Mouse (Mus musculus): ENCODE measurements around the gene Ndfip2. TPM values are rescaled to one million over a fixed set of nuclear protein-coding genes. Genes with fewer than 3 reads are reported as not detected.
A peak's percentile ranks its signal among the peaks of the same experiment; 100 is the strongest.

Ndfip2 gene
- polyA plus RNA-seq, 1 experiment from 2014 or later, result 99.9 TPM

- 90% methylated on average over 5 of the region's 5 CpGs for WGBS
- H3K9ac ChIP-seq, result no peak overlapping the region
These were observed 4.0 kb upstream of the Ndfip2 start for GRCm38 (mm10) chr14:105254401-105254800.

GRCm38 (mm10) chr14:105255620-105256019 lies 2.8 kb upstream of the Ndfip2 start:
- no peaks in the 10 kb centered on the region for H3K9me3 ChIP-seq
- no peaks in the 10 kb centered on the region for H3K36me3 ChIP-seq
- H3K4me1 ChIP-seq, result 0 out of 2 replicates have a peak, but pooled peaks cover 6% of the 10 kb centered on the region
- 85% methylated on average over 7 of the region's 7 CpGs for WGBS
- no peak overlapping the region for H3K27ac ChIP-seq
- no peaks in the 10 kb centered on the region for H3K27me3 ChIP-seq (replicated peaks)
- H3K4me3 ChIP-seq, result no peak overlapping the region
- no peak overlapping the region for H3K9ac ChIP-seq
- no peak for ATAC-seq (ENCODE audit: low FRiP score, low read depth)
- H3K4me2 ChIP-seq (replicated peaks), result no peak overlapping the region

More at GRCm38 (mm10) chr14:105254401-105254800, 4.0 kb upstream of the Ndfip2 start:
- no peak overlapping the region for H3K27ac ChIP-seq
- H3K36me3 ChIP-seq, result no peaks in the 10 kb centered on the region
- H3K27me3 ChIP-seq (replicated peaks), result no peaks in the 10 kb centered on the region
- no peaks in the 10 kb centered on the region for H3K9me3 ChIP-seq
- no peak for ATAC-seq (ENCODE audit: low FRiP score, low read depth)
- H3K4me1 ChIP-seq, result 0 out of 2 replicates have a peak, but pooled peaks cover 6% of the 10 kb centered on the region
- no peak overlapping the region for H3K4me2 ChIP-seq (replicated peaks)
- no peak overlapping the region for H3K4me3 ChIP-seq

- peak overlapping the region; percentile 69 for H3K4me2 ChIP-seq (replicated peaks)
- H3K9ac ChIP-seq, result peak overlapping the region; percentile 92
- H3K27me3 ChIP-seq (replicated peaks), result no peaks in the 10 kb centered on the region
- WGBS, result 9% methylated on average over 31 of the region's 34 CpGs
- H3K27ac ChIP-seq, result peak overlapping the region; percentile 95
- H3K36me3 ChIP-seq, result no peaks in the 10 kb centered on the region
- ATAC-seq (ENCODE audit: low FRiP score, low read depth), result peak; percentile 87
- H3K4me1 ChIP-seq, result no peaks in the 10 kb centered on the region; the same call in 1 of the 2 replicates
- H3K9me3 ChIP-seq, result no peaks in the 10 kb centered on the region
- peak overlapping the region; percentile 89 for H3K4me3 ChIP-seq
These were observed 885 bp downstream of the Ndfip2 start for GRCm38 (mm10) chr14:105259035-105259880.

GRCm38 (mm10) chr14:105262923-105263322 lies 4.5 kb downstream of the Ndfip2 start:
- H3K27me3 ChIP-seq (replicated peaks), result no peaks in the 10 kb centered on the region
- no peaks in the 10 kb centered on the region for H3K9me3 ChIP-seq
- no peak overlapping the region for H3K9ac ChIP-seq
- no peaks in the 10 kb centered on the region; the same call in 1 of the 2 replicates for H3K4me1 ChIP-seq
- 66% methylated on average over 5 of the region's 5 CpGs for WGBS
- no peak overlapping the region for H3K4me2 ChIP-seq (replicated peaks)
- H3K36me3 ChIP-seq, result no peaks in the 10 kb centered on the region
- ATAC-seq (ENCODE audit: low FRiP score, low read depth), result no peak
- no peak overlapping the region for H3K27ac ChIP-seq
- H3K4me3 ChIP-seq, result no peak overlapping the region

- Histone ChIP-seq H3K9ac (no peak overlapping the region), H3K27ac (no peak overlapping the region), H3K4me2 (replicated peaks) (no peak overlapping the region), H3K36me3 (no peaks in the 10 kb centered on the region), H3K4me3 (no peak overlapping the region), H3K4me1 (no peaks in the 10 kb centered on the region; the same call in 1 of the 2 replicates), H3K9me3 (no peaks in the 10 kb centered on the region), H3K27me3 (replicated peaks) (no peaks in the 10 kb centered on the region)
- 84% methylated on average over 6 of the region's 6 CpGs for WGBS
- no peak for ATAC-seq (ENCODE audit: low FRiP score, low read depth)
These were observed 8.7 kb downstream of the Ndfip2 start for GRCm38 (mm10) chr14:105267095-105267494.

- H3K9me3 ChIP-seq, result no peaks in the 10 kb centered on the region
- H3K4me2 ChIP-seq (replicated peaks), result no peak overlapping the region
- peaks cover 1% of the 10 kb centered on the region for H3K4me1 ChIP-seq
- H3K36me3 ChIP-seq, result no peaks in the 10 kb centered on the region
- no peak for ATAC-seq (ENCODE audit: low FRiP score, low read depth)
- H3K27ac ChIP-seq, result no peak overlapping the region
- WGBS, result 81% methylated on average over 6 of the region's 6 CpGs
- no peaks in the 10 kb centered on the region for H3K27me3 ChIP-seq (replicated peaks)
- H3K4me3 ChIP-seq, result no peak overlapping the region
- H3K9ac ChIP-seq, result no peak overlapping the region
These were observed 13.7 kb downstream of the Ndfip2 start for GRCm38 (mm10) chr14:105272030-105272429.

- Histone ChIP-seq H3K36me3 (no peaks in the 10 kb centered on the region), H3K27ac (no peak overlapping the region), H3K4me3 (no peak overlapping the region), H3K4me1 (peaks cover 4% of the 10 kb centered on the region), H3K9me3 (no peaks in the 10 kb centered on the region), H3K4me2 (replicated peaks) (no peak overlapping the region), H3K9ac (no peak overlapping the region), H3K27me3 (replicated peaks) (no peaks in the 10 kb centered on the region)
- WGBS, result 90% methylated on average over 4 of the region's 4 CpGs
- ATAC-seq (ENCODE audit: low FRiP score, low read depth), result no peak
These were observed 14.2 kb downstream of the Ndfip2 start for GRCm38 (mm10) chr14:105272539-105272938.

GRCm38 (mm10) chr14:105275196-105275595 lies 16.8 kb downstream of the Ndfip2 start:
- ATAC-seq (ENCODE audit: low FRiP score, low read depth), result no peak
- 82% methylated on average over 5 of the region's 5 CpGs for WGBS
- H3K4me2 ChIP-seq (replicated peaks), result no peak overlapping the region
- peaks cover 4% of the 10 kb centered on the region for H3K4me1 ChIP-seq
- no peaks in the 10 kb centered on the region for H3K27me3 ChIP-seq (replicated peaks)
- H3K4me3 ChIP-seq, result no peak overlapping the region
- H3K27ac ChIP-seq, result no peak overlapping the region
- no peaks in the 10 kb centered on the region for H3K36me3 ChIP-seq
- no peaks in the 10 kb centered on the region for H3K9me3 ChIP-seq
- no peak overlapping the region for H3K9ac ChIP-seq

- WGBS, result 62% methylated on average over 5 of the region's 5 CpGs
- Histone ChIP-seq H3K4me1 (peaks cover 4% of the 10 kb centered on the region), H3K27ac (no peak overlapping the region), H3K4me3 (no peak overlapping the region), H3K9ac (no peak overlapping the region), H3K27me3 (replicated peaks) (no peaks in the 10 kb centered on the region), H3K36me3 (no peaks in the 10 kb centered on the region), H3K4me2 (replicated peaks) (no peak overlapping the region), H3K9me3 (no peaks in the 10 kb centered on the region)
- no peak for ATAC-seq (ENCODE audit: low FRiP score, low read depth)
These were observed 18.9 kb downstream of the Ndfip2 start for GRCm38 (mm10) chr14:105277277-105277676.

- 93% methylated on average over 3 of the region's 3 CpGs for WGBS
- ATAC-seq (ENCODE audit: low FRiP score, low read depth), result no peak
- Histone ChIP-seq H3K27ac (no peak overlapping the region), H3K4me3 (no peak overlapping the region), H3K4me1 (no peaks in the 10 kb centered on the region), H3K9me3 (no peaks in the 10 kb centered on the region), H3K27me3 (replicated peaks) (no peaks in the 10 kb centered on the region), H3K4me2 (replicated peaks) (no peak overlapping the region), H3K36me3 (peaks cover 6% of the 10 kb centered on the region; the same call in 1 of the 2 replicates), H3K9ac (no peak overlapping the region)
These were observed 25.7 kb downstream of the Ndfip2 start for GRCm38 (mm10) chr14:105284062-105284461.

GRCm38 (mm10) chr14:105287557-105287956 lies 29.2 kb downstream of the Ndfip2 start:
- Histone ChIP-seq H3K4me1 (no peaks in the 10 kb centered on the region), H3K4me2 (replicated peaks) (no peak overlapping the region), H3K4me3 (no peak overlapping the region), H3K27ac (no peak overlapping the region), H3K27me3 (replicated peaks) (no peaks in the 10 kb centered on the region), H3K9me3 (no peaks in the 10 kb centered on the region), H3K36me3 (peaks cover 10% of the 10 kb centered on the region; the same call in 1 of the 2 replicates), H3K9ac (no peak overlapping the region)
- no peak for ATAC-seq (ENCODE audit: low FRiP score, low read depth)
- 94% methylated on average over 4 of the region's 4 CpGs for WGBS

GRCm38 (mm10) chr14:105287972-105288371 lies 29.6 kb downstream of the Ndfip2 start:
- Histone ChIP-seq H3K4me2 (replicated peaks) (no peak overlapping the region), H3K27ac (no peak overlapping the region), H3K9me3 (no peaks in the 10 kb centered on the region), H3K4me3 (no peak overlapping the region), H3K9ac (no peak overlapping the region), H3K27me3 (replicated peaks) (no peaks in the 10 kb centered on the region), H3K36me3 (peaks cover 10% of the 10 kb centered on the region; the same call in 1 of the 2 replicates), H3K4me1 (no peaks in the 10 kb centered on the region)
- WGBS, result 93% methylated on average over 2 of the region's 2 CpGs
- no peak for ATAC-seq (ENCODE audit: low FRiP score, low read depth)

Data from neural tube, embryonic 12.5 days (tissue).